In genomic region chr8:13124897-13125296, GRCm38 (mm10) we compare ENCODE assay signal across 18 mouse cellular contexts.
"Had no signal": no experiment of that assay in that cellular context is flagged by ENCODE, and none has a peak within 500 bp of the region (broad histone marks: within the 10 kb centered on the region; RNA-seq: fewer than 3 reads in every experiment).

No protein-coding gene starts in this region.

- H3K9me3 ChIP-seq: liver, embryonic 12.5 days; midbrain, embryonic 10.5 days; midbrain, embryonic 12.5 days; neural tube, embryonic 13.5 days; neural tube, embryonic 15.5 days had no signal

- H3K9ac ChIP-seq: liver, embryonic 12.5 days; liver, embryonic 14.5 days; lung, embryonic 14.5 days; midbrain, embryonic 12.5 days; neural tube, embryonic 13.5 days; neural tube, embryonic 15.5 days had no signal

- H3K4me3 ChIP-seq: liver, embryonic 12.5 days; midbrain, embryonic 10.5 days; midbrain, embryonic 12.5 days; myocyte; neural tube, embryonic 13.5 days; neural tube, embryonic 15.5 days had no signal

- H3K27ac ChIP-seq: liver, embryonic 12.5 days; liver, embryonic 14.5 days; midbrain, embryonic 10.5 days; midbrain, embryonic 12.5 days; neural tube, embryonic 13.5 days; neural tube, embryonic 15.5 days had no signal

- H3K27me3 ChIP-seq: liver, embryonic 12.5 days; midbrain, embryonic 12.5 days; neural tube, embryonic 13.5 days; neural tube, embryonic 15.5 days had no signal

- H3K4me1 ChIP-seq: midbrain, embryonic 10.5 days; midbrain, embryonic 12.5 days; neural tube, embryonic 13.5 days; neural tube, embryonic 15.5 days had no signal

- ATAC-seq: liver, embryonic 12.5 days; midbrain, embryonic 16.5 days had no signal

- DNase-seq: lung, embryonic 14.5 days; midbrain, embryonic 14.5 days; retina, postnatal 1 day; right cerebral cortex, adult 18-20 months; right cerebral cortex, postnatal 25 days; right cerebral cortex, postnatal 4 days; spleen, adult 18-20 months; thymus, adult 18-20 months; thymus, postnatal 14 days; thymus, postnatal 36 days had no signal

- H3K4me2 ChIP-seq: liver, embryonic 12.5 days; lung, embryonic 14.5 days; midbrain, embryonic 12.5 days; neural tube, embryonic 13.5 days; neural tube, embryonic 15.5 days had no signal
